In genomic region chr2:93462760-93463159, GRCm38 (mm10) we compare ENCODE assay signal across 8 mouse cellular contexts. TPM values are rescaled to one million over a fixed set of nuclear protein-coding genes. Genes with fewer than 3 reads are reported as not detected.
DNase-seq lines count a peak whose midpoint lies in the region; ATAC-seq and TF ChIP-seq lines count a peak whose summit lies in the region.

Cd82 (minus strand) TSS chr2:93463140.

- H3K4me2 ChIP-seq in limb, embryonic 14.5 days (replicated peaks; ENCODE audit: low read depth, low read length, severe bottlenecking): peak within 1 kb of the TSS; percentile 93
- peak within 1 kb of the TSS; percentile 63 for H3K4me2 ChIP-seq in midbrain, embryonic 13.5 days (replicated peaks)

- H3K4me3 ChIP-seq in limb, embryonic 14.5 days (replicated peaks; ENCODE audit: low read length): peak within 1 kb of the TSS; percentile 46
- H3K4me3 ChIP-seq in midbrain, embryonic 13.5 days (replicated peaks): peak within 1 kb of the TSS; percentile 38

- H3K27me3 ChIP-seq in limb, embryonic 14.5 days (ENCODE audit: control insufficient read depth, insufficient read depth, low read length): no peaks in the 10 kb centered on the region
- H3K27me3 ChIP-seq in midbrain, embryonic 13.5 days: peaks cover 29% of the 10 kb centered on the region

- H3K9me3 ChIP-seq in limb, embryonic 14.5 days (ENCODE audit: control insufficient read depth, low read length): no peaks in the 10 kb centered on the region
- peaks cover 4% of the 10 kb centered on the region; the same call in 1 of the 2 replicates for H3K9me3 ChIP-seq in midbrain, embryonic 13.5 days

- intact Hi-C loops in gastrocnemius, postnatal 36 days (cut with DNase I): no loop called here

- H3K4me1 ChIP-seq in limb, embryonic 14.5 days (ENCODE audit: control insufficient read depth, insufficient read depth, low read length): peaks cover 12% of the 10 kb centered on the region; the same call in 1 of the 2 replicates
- H3K4me1 ChIP-seq in midbrain, embryonic 13.5 days (replicated peaks): peaks cover 17% of the 10 kb centered on the region

- WGBS in limb, embryonic 14.5 days: 2% methylated on average over 20 of the region's 20 CpGs
- 2% methylated on average over 20 of the region's 20 CpGs for WGBS in midbrain, embryonic 13.5 days

- no peak for TF ChIP-seq POLR2A in limb, embryonic 14.5 days (IDR thresholded peaks at IDR 0.05; ENCODE audit: borderline replicate concordance, extremely low read depth, insufficient read depth, insufficient read length)

- H3K36me3 ChIP-seq in limb, embryonic 14.5 days (ENCODE audit: control insufficient read depth, insufficient read depth, low read length): no peaks in the 10 kb centered on the region
- no peaks in the 10 kb centered on the region for H3K36me3 ChIP-seq in midbrain, embryonic 13.5 days

- peak; percentile 79 for DNase-seq in kidney, adult 11 months
- no peak for DNase-seq in kidney, adult 18-20 months
- peak; percentile 74 for DNase-seq in c-Kit-positive CD71-positive TER-119-negative erythroid progenitor cells, embryonic 14.5 days (ENCODE audit: low read depth)
- DNase-seq in gastrocnemius, postnatal 36 days: peak; percentile 41 to 49
- DNase-seq in limb, embryonic 14.5 days (ENCODE audit: low spot score): peak; percentile 54
- DNase-seq in testis, postnatal 14 days (ENCODE audit: low spot score): peak; percentile 82

- ATAC-seq in inflammation-experienced regulatory T-cells, adult 6 months: no peak
- peak; percentile 36 for ATAC-seq in limb, embryonic 14.5 days (ENCODE audit: low FRiP score, low read depth)
- peak; percentile 86 for ATAC-seq in midbrain, embryonic 13.5 days

- H3K27ac ChIP-seq in limb, embryonic 14.5 days (replicated peaks; ENCODE audit: low read depth, low read length): no peak within 1 kb of the TSS
- peak within 1 kb of the TSS; percentile 30; the same call in 1 of the 2 replicates for H3K27ac ChIP-seq in midbrain, embryonic 13.5 days

- peak within 1 kb of the TSS; percentile 51 for H3K9ac ChIP-seq in limb, embryonic 14.5 days (ENCODE audit: low read depth, low read length, severe bottlenecking)
- no peak within 1 kb of the TSS; the same call in 1 of the 2 replicates for H3K9ac ChIP-seq in midbrain, embryonic 13.5 days (replicated peaks)

RNA-seq across cellular contexts. Expression of gene Cd82, which starts in this region (rescaled TPM):
- 10 to 100 TPM in 1 of 2 experiments, 1 to 10 TPM in 1; 9.5 to 12.4 TPM for total RNA-seq in gastrocnemius, postnatal 36 days (2021)
- polyA plus RNA-seq in inflammation-experienced regulatory T-cells, adult 6 months (2017; shearing (Covaris generic)): 100 to 1,000 TPM; 528 to 940 (median 825) TPM
- polyA plus RNA-seq in limb, embryonic 14.5 days (2012; rRNA removed): 52.3 and 56.6 TPM in 2 replicates
- polyA plus RNA-seq in limb, embryonic 14.5 days (2014; fragmentation: Nextera tagmentation; extraction: Ambion mirVana): 26.7 and 32.9 TPM in 2 replicates
- polyA plus RNA-seq in midbrain, embryonic 13.5 days (2015; fragmentation: Nextera tagmentation; extraction: Ambion mirVana): 12.6 and 16.2 TPM in 2 replicates

Comparison
In these comparisons a context has a peak if more than half of its experiments do, and no peak if none do; other contexts are left out.
1. RNA of gene Cd82 (polyA plus RNA-seq): 528 to 940 TPM in inflammation-experienced regulatory T-cells, adult 6 months; 26.7 to 56.6 TPM in limb, embryonic 14.5 days and 12.6 to 16.2 TPM in midbrain, embryonic 13.5 days; every median in the first group is over 4 times any median in the second.